Mouse (Mus musculus) liver, adult 2 months (tissue): ENCODE data around the gene Ky.

Experiments used
- CTCF ChIP-seq: fragments of 200-500 bp; IDR thresholded peaks from 2 replicates; pipeline ENCODE4 v1.5.1; 2011; ENCODE audit warnings: low read depth, low read length, control low read depth
- POLR2A ChIP-seq: fragments of 200-500 bp; IDR thresholded peaks from 2 replicates; pipeline ENCODE4 v1.6.1; 2011; ENCODE audit warnings: low read length, control low read depth; ENCODE audit not compliant: insufficient read depth; ENCODE audit errors: extremely low read depth

DNA sequence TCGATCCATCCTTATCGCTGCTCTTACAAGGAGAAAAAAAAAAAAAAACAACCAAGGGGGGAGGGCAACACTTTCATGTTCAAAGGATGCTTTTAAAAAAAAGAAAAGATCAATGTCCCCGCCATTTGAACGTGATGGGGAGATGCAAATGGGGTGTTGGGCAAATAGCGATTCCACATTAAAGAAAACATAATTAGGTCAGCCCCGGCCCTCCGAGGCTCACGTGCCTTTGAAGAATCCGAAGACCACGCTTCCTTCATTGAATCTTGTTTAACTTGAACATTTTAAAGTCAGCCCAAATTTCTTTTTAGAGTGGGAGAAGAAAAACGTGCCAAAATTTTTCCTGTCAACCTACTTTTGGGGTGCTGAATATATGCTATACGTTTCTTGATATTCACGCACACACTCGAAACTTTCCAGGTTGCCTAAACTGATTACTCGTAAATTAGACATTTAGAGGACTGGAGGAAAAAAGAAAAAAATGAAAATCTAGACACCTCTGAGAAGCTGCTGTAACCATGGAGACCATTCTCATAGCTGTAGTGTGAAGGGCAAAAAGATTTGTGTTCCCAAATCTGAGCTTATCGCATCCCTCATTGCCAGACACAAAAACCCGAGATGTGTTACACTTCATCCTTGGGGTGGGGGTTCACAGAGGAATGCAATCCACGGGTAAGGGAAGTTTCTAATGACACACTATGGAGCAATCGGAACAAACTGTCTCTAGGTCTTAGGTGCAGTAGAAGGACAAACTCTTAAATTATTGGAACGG is 40.9 kb downstream of the Ky start:
- TF ChIP-seq POLR2A (no peak), CTCF (no peak)
